Mouse (Mus musculus): Measurements from ENCODE around the gene Mcub.

Gene Mcub

DNA sequence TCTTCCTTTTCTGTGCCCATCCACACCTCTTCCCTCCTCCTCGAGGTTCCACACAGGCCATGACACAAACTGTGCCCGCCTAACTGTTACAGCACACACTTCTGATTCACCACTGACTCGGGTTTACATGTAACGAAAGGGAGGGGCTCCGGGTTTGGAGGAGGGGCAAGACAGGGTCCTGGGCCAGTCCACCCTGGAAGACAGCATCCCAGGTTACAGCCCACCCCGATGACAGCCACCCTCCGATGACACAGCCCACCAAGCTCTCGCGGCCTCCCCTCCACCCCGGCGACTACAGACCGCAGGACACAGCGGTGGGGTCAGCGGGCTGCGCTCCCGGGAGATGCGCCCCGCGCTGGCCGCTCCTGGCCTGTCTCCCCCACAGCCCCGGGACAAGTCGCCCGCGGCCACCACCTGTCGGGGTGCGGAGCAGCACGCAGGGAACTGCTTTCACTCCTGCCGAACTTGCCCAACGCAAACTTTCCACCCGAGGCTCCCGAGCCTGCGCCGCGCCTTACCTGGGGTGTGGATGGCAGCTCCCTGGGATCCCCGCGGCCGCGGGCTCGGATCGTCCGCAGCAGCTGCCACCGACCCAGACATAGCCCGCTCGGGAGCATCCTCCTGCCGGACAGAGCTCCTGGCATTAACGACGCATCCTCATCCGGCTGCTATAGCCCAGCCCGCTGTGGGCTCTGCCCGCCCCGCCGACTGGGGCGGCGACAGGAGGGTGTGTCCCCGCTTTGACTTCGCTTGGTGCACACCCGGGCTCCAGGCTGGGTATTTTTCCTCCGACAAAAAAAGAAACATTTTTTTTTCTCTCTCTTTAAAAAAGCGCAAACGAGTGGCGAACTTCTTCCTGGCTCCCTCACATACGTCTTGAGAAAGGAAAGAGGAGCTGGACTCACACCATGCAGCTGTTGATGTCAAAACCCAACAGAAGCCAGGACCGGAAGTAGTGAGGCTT lies at the start of gene Mcub:
Mcub (minus strand) TSS at position 775 of the 964 bp plus-strand sequence.
- DNase-seq (ENCODE audit: low spot score in 2 of 2): no peak

DNA sequence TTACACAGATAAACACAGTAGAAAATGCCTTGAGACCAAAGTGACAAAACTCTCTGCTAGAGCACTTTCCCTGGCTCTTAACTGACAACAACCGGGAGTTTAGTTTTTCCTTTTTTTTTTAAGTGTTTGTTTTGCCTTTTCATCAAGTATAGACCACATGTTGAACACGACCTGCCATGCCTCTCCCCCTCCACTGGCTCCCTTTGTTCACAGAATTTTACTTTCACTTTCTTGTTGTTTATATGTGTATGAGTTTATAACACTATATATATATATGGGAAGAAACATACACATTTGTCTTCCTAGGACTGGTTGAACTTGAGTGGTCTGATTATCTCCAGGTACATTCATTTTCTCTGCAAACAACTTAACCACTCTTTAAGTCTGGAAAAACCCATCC lies 42.9 kb upstream of the Mcub start:
- DNase-seq (ENCODE audit: low spot score in 2 of 2): no peak

DNA sequence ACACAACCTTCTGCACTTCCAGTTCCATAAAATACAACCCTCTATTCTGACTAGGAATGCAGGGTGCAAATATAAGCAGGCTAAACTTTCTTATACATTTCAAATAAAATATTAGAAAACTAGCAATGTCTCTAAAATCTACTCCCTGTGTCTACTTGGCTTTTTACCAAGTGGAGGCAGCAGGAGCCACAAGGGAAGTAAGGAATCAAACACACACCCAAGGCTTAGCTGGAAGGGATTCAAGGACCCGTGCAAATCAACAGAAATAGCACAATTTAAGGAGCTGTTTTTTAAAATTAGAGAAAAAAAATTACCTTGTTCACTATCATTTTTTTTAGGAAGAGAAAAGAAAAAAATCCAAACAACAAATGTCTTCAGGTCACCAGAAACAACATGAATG lies 41.2 kb upstream of the Mcub start:
- no peak for DNase-seq (ENCODE audit: low spot score in 2 of 2)

DNA sequence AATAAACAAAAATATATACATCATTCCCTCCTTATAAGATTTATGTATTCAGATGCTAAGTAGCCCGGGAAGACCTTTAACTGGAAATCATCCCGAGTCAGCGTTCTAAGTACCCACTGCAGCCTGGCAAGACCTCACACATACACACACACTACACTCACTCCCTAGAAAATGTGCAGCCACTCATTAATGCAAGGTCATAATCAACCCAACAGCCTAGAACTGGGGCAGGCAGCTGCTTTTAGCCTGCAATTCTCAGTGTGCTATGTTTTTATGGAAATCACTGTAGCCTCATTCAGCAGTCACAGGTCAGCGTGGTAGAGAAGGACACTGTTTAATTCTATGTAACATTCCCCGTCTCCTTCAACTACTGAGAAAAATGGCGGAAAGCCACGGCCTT lies 36.1 kb upstream of the Mcub start:
- no peak for DNase-seq (ENCODE audit: low spot score in 2 of 2)

DNA sequence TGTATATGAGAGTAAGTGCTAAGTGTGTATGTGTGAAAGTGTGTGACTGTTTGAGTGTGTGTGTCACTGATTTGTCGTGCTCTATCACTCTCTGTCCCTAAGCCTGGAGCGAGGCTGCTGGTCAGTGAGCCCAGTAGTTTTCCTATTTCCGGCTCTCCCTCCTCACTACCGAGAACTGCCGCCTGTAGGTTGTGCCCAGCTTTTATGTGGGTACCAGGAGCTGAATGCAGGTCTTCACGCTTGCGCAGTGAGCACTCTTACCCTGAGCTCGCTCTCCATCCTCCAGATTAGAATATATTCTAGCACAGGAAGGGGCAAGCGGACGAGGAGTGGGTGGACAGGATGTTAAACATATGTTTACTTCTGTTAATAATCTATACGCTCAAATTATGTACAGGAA lies 30.9 kb upstream of the Mcub start:
- DNase-seq (ENCODE audit: low spot score in 2 of 2): no peak

DNA sequence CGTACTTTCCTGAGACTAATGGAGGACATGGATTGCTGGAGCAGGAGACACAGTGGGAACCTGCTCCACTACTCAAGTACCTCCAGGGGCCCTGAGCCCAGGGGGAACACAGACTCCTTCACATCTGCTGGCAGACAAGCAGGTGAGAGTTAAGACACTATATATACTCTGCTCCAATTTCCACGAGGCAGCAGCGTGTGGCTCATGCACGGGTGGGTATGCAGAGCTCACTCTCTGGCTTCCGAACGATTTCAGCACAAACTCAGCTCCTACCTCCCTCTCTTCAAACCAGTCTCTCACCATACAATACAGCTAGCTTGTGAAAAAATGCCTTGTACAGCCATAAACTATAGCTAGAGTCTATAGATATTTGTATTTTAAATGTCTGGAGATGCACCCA lies 28.5 kb upstream of the Mcub start:
- DNase-seq (ENCODE audit: low spot score in 2 of 2): peak in 1 of 2 experiments; percentile 15

DNA sequence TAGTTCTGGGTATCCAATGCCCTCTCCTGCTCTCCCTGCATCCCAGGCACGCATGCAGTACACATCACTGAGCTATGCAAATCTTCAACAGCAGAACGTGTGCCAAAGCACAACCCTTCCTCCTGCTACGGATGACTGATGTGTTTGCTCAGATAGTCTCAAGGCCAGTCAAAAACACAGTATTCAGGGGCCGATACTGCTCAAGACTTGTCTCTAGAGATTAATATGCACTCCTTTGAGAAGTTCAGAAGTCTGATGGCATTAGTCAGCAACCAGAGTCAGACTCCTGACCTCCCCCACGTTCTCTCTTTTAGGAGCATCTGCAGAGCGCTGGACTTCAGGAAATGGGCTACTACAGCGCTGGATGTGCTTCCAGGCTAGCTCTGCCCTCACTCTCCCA lies 28.0 kb upstream of the Mcub start:
- no peak for DNase-seq (ENCODE audit: low spot score in 2 of 2)

DNA sequence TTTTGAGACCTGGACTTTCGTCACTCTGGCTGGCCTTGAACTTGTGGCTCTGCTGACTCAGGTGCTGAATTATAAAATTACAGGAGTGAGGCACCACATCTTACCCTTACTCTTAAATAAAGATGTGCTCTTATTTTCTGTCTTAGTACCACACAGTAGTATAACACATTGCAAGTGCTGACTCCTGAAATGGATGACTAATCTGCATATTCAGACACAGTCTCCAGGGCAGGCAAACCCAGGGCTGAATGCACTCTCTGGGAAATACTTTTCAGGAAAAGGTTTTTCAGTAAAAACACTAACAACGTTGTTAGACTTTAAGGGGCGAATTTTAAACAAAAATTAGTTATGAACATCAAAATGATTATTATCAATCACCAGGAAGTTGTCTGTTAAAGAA lies 27.3 kb upstream of the Mcub start:
- no peak for DNase-seq (ENCODE audit: low spot score in 2 of 2)

DNA sequence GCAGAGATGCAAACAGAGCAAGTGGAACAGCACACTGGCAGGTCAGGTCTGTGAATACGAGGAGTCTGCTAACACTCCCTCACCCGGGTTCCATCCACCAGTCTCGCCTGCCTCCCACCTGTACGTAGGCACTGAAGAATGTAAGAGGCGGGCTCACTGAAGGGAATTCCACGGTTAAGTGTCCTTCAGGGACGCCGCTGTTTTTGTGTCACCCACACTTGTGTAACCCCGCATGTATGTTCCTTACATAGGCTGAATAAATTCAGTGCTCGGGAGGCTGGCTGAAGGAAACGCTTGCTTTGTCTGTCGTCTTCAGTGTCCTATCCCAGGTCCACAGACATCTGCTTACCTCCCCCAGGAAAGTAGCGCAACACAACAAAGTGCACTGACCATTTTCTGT lies 17.3 kb upstream of the Mcub start:
- DNase-seq (ENCODE audit: low spot score in 2 of 2): no peak

DNA sequence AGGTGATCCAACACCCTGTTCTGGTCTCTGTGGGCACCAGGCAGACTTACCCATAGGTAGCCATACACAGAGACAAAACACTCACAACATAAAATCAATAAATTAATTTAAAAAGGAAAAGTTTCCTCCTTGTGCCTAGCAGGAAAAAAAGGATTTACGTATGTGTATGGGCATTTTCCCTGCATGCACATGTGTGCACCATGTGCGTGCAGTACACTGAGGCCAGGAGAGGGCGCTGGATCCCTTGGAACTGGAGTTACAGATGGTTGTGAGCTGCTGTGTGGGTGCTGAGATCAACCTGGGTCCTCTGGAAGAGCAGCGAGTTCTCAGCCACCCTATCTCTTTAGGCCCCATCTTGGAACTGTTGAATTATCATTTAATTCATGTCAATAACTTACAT lies 15.3 kb upstream of the Mcub start:
- no peak for DNase-seq (ENCODE audit: low spot score in 2 of 2)

DNA sequence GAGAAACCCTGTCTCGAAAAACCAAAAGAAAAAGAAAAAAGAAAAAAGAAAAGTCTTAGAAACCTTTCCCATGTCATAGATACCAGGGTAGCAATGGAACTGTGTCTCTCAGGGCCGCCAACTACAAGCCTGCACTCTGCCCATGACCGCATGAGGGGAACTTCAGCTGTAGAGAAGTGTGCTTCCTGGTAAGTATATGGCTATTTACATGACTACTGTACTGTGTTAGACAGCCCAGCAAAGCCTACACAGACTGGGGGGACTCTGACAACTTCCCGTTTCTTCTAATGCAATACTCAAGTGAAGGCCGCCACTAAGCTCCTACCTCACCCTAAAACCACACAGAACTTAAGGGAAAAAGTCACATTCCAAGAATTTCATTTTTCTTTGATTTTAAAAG lies 14.8 kb upstream of the Mcub start:
- DNase-seq (ENCODE audit: low spot score in 2 of 2): no peak

DNA sequence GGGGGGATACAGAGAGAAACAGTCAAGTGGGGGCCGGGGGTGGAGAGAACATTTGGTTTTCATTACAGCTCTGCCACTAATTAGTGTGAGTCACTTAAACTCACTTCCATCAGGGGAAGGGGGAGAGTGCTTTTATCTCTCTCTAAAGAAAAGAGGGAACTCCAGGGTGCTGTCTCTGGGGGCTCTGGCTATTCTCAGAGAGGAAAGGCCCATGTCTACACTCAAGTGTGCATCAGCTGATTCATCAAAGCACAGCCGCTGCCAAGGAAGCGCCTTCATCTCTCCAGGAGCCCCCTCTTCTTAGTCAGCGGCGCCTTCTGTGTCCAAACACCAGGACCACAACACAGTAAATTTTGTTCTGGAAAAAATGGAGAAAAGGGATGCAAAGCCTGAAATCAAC lies 12.3 kb upstream of the Mcub start:
- DNase-seq (ENCODE audit: low spot score in 2 of 2): no peak

DNA sequence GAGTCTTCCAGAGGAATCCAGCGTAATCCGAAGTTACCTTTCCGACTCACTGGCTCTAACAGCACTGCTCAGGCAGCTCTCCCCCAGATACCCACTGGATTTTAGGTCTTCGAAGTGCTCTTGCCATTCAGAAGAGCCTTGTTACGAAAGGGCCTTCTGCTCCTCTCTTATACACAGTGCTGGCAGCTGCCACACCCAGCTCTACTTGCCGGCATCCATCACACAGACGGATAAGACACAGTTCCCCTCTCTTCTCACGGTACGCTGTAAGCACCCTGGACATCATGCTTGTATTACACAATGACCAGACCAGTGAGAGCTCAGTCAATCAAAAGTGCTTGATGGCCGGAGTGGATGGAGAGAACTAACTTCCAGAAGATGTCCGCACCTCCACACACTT lies 11.8 kb upstream of the Mcub start:
- no peak for DNase-seq (ENCODE audit: low spot score in 2 of 2)

DNA sequence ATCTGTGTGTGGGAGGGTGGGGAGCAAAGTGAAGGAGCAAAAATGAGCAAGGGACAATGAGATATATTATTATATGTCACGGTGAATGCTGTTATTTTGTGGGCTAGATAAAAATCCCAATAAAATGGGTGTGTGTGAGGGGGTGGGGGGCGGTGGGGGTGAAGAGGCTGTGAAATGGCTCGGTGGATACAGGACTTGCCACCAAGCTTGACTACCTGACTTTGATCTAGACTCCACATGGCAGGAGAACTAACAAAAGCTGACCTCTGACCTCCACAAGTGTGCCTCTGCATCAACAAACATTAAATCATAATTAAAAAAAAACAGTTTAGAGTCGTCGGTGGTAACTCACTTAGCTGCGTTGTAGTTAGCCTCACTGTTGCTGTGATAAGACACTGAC lies 9.5 kb upstream of the Mcub start:
- no peak for DNase-seq (ENCODE audit: low spot score in 2 of 2)

DNA sequence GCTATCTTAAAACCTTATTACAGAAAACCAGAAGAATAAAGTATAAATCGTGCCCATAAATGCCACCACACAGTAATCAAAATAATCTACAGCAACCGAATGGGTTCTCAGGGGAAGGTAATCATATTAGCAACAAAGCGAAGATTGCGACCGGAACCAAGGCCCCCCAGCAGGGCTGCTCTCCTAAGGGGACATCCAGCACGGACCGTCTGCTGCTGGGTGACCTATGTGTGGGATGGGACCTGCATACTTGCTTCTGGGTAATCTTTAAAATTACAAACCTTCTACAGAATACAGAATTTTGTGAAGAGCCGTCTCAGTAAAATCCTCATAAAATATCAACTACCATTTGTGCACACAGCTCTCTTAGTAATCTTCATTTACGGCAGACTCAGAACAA lies 8.7 kb upstream of the Mcub start:
- no peak for DNase-seq (ENCODE audit: low spot score in 2 of 2)

DNA sequence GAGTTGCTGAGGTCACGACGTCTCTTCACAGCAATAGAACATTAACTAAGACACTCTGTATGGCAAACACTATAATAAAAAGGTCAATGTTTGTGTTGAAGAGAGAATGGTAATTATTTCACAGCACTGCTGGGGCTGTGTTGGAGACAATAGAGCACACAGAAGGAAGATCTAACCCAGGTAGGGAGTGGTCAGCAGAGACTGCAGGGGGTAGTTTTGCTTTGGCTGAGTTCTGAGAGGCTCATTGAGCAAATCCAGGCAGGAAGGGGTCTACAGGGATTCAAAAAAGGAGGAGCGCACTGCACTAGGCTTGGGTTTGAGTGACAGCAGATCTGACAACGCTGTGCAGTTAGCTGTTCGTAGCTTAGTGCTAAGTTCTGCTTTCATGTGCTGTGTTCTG lies 6.3 kb upstream of the Mcub start:
- no peak for DNase-seq (ENCODE audit: low spot score in 2 of 2)

DNA sequence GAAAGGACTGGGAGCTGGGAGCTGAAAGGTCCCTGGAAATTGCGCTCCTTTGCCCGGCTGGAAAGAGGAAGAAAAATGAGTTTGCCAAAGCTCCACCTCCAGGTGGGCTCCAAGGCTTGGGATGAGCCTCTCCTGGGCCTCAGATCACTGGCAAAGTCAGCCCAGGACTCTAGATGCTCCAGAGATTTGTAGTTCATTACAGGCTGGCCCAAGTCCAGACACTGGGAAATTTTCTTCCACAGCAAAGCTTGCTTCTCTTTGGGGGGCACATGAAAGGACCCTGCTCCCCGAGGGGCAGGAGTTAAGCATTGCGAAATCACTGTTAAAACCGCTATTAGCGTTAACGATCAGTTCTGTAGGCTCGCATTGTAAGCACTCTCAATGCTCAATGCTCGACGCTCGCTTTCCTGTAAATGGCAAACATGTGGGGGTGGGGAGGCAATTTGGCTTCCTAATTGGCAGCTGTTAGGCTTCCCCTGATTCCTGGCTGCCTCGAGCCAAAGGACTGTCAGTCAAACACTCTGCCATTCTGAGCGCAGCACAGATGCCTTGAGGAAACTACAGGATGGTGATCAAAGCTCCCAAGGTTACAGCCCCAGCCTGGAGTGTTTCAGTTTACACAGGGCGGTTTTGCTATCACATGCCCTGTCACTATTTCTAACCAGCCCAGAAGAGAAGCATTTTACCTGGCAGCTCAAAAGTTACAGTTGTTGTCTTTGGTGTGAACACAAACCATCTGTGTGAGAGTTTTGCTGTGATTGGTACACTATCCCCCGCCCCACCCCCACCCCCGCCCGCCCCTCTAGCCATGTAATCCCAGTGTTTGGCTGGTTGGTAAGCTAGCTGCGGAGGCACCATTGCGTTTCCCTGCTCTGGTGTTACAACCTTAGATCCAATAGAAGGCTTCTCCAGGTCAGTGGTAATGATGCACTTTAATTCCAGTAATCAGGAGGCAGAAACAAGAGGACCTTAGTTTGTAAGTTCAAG lies 816 bp upstream of the Mcub start:
- DNase-seq (ENCODE audit: low spot score in 2 of 2): no peak

DNA sequence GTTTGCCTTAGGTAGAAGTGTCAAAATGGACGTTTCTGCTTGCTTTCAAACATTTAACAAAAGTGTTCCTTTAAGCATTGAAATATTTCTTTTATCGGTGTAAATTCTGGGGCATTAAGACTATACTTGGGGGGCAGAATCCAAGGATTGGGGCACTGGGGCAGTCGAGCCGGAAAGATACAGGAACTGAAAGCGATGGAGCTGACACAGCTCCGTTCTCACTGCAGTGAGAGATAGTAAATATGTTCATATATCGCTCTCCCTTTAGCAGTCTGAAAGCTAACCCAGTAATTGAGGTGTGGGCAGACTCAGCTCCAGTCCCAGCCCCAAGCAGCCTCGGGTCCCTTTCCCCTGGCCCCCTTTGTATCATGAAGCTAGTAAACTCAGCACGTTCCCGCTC lies 975 bp downstream of the Mcub start:
- DNase-seq (ENCODE audit: low spot score in 2 of 2): no peak

DNA sequence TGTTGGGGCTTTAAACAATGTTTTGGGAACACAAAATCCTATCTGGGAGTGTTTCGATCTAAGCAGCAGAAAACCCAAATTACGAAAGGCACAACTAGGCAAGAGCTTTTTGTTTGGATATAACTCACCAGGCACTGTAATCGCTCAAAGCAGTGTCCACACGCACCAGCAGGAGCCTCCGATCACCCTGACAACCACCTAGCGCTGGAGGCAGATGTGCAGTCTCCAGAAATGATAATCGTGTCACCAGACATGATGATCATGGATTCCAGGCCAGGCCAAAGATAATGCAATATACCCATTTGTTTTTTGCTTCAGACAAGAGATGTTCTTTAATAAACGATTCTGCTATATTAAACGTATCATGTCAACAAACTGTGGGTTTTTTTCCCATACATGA lies 2.1 kb downstream of the Mcub start:
- DNase-seq (ENCODE audit: low spot score in 2 of 2): no peak

DNA sequence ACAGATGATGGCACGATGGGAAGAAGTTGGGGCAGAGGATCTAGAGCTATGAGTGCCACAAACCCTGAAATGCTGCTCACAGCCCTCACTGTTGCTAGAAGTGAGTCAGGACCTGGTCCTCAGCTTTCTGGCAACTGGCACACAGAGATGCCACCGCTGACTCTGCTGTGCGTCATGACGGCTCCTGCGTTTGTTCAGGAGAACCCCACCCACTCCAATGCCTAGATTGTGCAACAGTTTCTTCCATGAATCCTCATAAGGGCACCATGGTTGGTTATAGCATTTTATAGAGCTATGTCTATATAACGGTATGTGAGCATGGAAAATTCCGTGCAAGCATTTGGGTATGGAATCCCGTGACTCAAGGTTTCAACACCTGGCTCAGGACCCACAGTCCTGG lies 5.3 kb downstream of the Mcub start:
- DNase-seq (ENCODE audit: low spot score in 2 of 2): no peak

DNA sequence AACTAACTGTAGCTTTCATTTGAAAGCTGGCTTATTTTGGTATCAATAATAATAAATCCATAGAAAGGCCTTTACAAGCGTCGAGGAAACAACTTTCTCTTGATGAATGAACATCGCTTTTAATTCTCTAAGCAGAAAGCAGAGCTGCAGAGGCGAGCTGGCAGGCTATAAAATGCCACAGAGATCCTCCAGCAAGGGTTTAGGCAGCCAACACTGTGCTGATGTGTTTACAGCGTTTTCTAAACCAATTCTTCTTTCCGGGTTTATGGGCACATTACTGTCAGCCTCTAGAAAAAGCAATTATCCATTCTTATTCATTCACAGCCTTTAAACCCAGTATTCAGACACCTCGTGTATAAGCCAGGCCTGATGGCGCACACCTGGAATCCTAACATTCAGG lies 7.5 kb downstream of the Mcub start:
- DNase-seq (ENCODE audit: low spot score in 2 of 2): no peak

DNA sequence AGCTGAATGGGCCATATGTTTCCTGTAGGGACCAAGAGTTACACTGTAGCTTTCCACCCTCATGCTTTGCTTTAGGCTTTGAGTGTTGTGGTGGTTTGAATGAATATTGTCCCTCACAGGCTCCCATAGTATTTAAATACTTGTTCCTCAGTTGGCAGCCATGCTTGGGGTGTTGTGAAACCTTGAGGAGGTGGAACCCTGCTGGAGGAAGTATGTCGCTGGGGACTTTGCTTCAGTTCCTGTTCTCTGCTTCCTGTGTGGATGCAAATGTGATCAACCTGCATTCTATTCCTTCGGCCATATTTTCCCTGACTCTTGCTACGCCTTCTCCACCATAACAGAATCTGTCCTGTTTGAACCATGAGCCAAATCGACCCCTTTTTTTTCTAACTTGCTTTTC lies 16.7 kb downstream of the Mcub start:
- no peak for DNase-seq (ENCODE audit: low spot score in 2 of 2)
